Mouse (Mus musculus): ENCODE results near the gene Nosip. TPM values are rescaled to one million over a fixed set of nuclear protein-coding genes. Genes with fewer than 3 reads are reported as not detected.

The Nosip gene
- polyA plus RNA-seq, 1 experiment from 2014 or later: 63.0 TPM

DNA sequence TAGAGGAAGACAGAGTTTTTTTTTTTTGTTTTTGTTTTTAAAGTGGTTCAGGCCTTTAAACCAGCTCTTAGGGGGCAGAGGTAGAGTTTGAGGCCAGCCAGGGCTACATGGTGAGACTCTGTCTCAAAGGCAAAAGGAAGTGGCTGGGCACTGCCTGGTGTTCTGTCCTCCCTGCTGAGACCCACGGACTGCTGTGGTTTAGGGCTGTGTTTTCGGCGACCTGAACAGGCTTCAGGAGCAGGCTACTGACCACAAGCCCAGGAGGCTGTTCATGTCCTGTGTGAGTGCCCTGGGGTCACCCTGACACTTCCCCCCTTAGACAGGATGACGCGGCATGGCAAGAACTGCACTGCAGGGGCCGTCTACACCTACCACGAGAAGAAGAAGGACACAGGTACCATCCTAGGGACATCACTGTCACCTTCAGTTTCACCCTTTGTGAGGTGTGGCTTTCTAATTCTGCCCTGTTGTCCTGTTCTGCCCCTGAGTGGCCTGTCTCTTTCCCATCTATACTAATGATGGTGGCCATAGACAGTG is 11.0 kb downstream of the Nosip start:
- Histone ChIP-seq H3K4me1 (no peaks in the 10 kb centered on the region), H3K27me3 (replicated peaks) (no peaks in the 10 kb centered on the region), H3K36me3 (peaks cover 38% of the 10 kb centered on the region), H3K4me2 (replicated peaks) (no peak overlapping the region), H3K9ac (no peak overlapping the region), H3K27ac (no peak overlapping the region), H3K4me3 (no peak overlapping the region), H3K9me3 (no peaks in the 10 kb centered on the region)
- 86% methylated on average over 7 of the region's 7 CpGs for WGBS
- ATAC-seq (ENCODE audit: low FRiP score, low read depth): no peak

DNA sequence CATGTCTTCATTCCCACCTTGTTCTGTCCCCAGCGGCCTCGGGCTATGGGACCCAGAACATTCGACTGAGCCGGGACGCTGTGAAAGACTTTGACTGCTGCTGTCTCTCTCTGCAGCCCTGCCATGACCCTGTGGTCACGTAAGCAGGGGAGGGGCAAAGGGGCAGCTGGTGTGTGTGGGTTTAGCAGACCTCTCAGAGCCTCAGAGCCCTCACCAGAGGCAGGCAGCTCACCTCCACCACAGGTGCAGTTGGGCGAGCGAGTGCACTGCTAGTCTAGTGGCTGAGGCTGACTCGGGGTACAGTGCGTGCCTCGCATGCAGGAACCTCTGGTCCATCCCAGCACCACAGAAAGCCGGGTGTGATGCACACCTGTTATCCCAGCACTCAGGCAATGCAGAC is 11.7 kb downstream of the Nosip start:
- H3K27me3 ChIP-seq (replicated peaks): no peaks in the 10 kb centered on the region
- peaks cover 38% of the 10 kb centered on the region for H3K36me3 ChIP-seq

DNA sequence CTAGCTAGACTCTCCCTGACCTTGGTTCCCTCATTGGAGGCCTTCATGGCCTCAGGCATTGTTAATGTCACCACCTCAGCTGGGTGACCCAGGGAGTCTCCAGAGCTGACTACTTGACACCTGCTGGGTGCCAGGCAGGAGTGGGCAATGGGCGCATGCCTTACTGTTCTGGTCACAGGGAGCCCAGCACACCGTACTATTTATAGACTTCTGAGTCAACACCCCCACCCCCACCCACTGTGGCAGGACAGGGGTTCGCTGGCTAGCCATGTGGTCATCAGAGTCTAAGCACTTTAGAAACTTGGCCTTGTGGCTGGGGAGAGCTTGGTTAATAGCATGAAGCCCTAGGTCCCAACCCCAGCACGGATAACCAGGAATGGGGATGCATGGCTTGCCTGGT is 13.2 kb downstream of the Nosip start:
- H3K4me3 ChIP-seq: no peak overlapping the region
- H3K9me3 ChIP-seq: no peaks in the 10 kb centered on the region
- H3K27ac ChIP-seq: no peak overlapping the region
- no peaks in the 10 kb centered on the region for H3K27me3 ChIP-seq (replicated peaks)
- H3K9ac ChIP-seq: no peak overlapping the region
- WGBS: 83% methylated on average over 4 of the region's 4 CpGs
- no peak for ATAC-seq (ENCODE audit: low FRiP score, low read depth)
- no peak overlapping the region for H3K4me2 ChIP-seq (replicated peaks)
- no peaks in the 10 kb centered on the region for H3K4me1 ChIP-seq
- H3K36me3 ChIP-seq: peaks cover 38% of the 10 kb centered on the region

More for the DNA sequence above, 11.7 kb downstream of the Nosip start:
- H3K4me1 ChIP-seq: no peaks in the 10 kb centered on the region
- H3K27ac ChIP-seq: no peak overlapping the region
- no peak overlapping the region for H3K4me3 ChIP-seq
- no peaks in the 10 kb centered on the region for H3K9me3 ChIP-seq
- no peak overlapping the region for H3K4me2 ChIP-seq (replicated peaks)
- 89% methylated on average over 12 of the region's 12 CpGs for WGBS
- H3K9ac ChIP-seq: no peak overlapping the region
- no peak for ATAC-seq (ENCODE audit: low FRiP score, low read depth)

GRCm38 (mm10) chr7:45076501-45076900 is 14.3 kb downstream of the Nosip start:
- Histone ChIP-seq H3K9me3 (no peaks in the 10 kb centered on the region), H3K36me3 (peaks cover 38% of the 10 kb centered on the region), H3K4me1 (no peaks in the 10 kb centered on the region), H3K9ac (no peak overlapping the region), H3K27ac (no peak overlapping the region), H3K4me2 (replicated peaks) (no peak overlapping the region), H3K4me3 (no peak overlapping the region), H3K27me3 (replicated peaks) (no peaks in the 10 kb centered on the region)
- 91% methylated on average over 30 of the region's 30 CpGs for WGBS
- ATAC-seq (ENCODE audit: low FRiP score, low read depth): no peak

- H3K9me3 ChIP-seq: no peaks in the 10 kb centered on the region
- H3K4me1 ChIP-seq: no peaks in the 10 kb centered on the region
- no peak overlapping the region for H3K27ac ChIP-seq
- H3K9ac ChIP-seq: 0 out of 2 replicates have a peak overlapping the region, but pooled peaks have one; percentile 2
- no peaks in the 10 kb centered on the region for H3K27me3 ChIP-seq (replicated peaks)
- peaks cover 38% of the 10 kb centered on the region for H3K36me3 ChIP-seq
- H3K4me3 ChIP-seq: no peak overlapping the region
- H3K4me2 ChIP-seq (replicated peaks): no peak overlapping the region
- no peak for ATAC-seq (ENCODE audit: low FRiP score, low read depth)
- WGBS: 89% methylated on average over 14 of the region's 14 CpGs
Observed at GRCm38 (mm10) chr7:45077322-45077721, 15.1 kb downstream of the Nosip start.

DNA sequence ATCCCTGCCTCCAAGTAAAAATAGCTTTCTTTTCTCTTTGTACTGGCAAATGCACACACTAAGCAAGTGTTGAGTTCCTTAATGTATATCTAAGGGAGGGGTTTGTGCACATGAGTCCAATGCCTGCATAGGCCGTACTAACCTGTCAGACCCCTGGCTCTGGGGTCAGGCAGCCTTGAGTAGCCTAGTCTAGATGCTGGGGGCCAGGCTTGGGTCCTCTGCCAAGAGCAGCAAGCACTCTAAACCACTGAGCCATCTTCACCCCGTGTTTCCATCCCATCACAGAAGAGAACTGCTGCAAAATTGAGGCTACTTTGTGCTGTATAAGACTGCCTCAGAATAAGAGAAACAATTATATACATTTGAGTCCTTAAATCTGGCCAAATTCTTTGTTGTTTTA is 15.6 kb downstream of the Nosip start:
- WGBS: 94% methylated on average over 2 of the region's 2 CpGs
- Histone ChIP-seq H3K36me3 (peaks cover 40% of the 10 kb centered on the region), H3K9ac (no peak overlapping the region), H3K9me3 (no peaks in the 10 kb centered on the region), H3K27me3 (replicated peaks) (no peaks in the 10 kb centered on the region), H3K27ac (no peak overlapping the region), H3K4me1 (no peaks in the 10 kb centered on the region), H3K4me2 (replicated peaks) (no peak overlapping the region), H3K4me3 (no peak overlapping the region)
- no peak for ATAC-seq (ENCODE audit: low FRiP score, low read depth)

GRCm38 (mm10) chr7:45078513-45078912 is 16.3 kb downstream of the Nosip start:
- Histone ChIP-seq H3K27me3 (replicated peaks) (no peaks in the 10 kb centered on the region), H3K4me3 (no peak overlapping the region), H3K36me3 (peaks cover 43% of the 10 kb centered on the region), H3K4me2 (replicated peaks) (no peak overlapping the region), H3K27ac (no peak overlapping the region), H3K9ac (no peak overlapping the region), H3K4me1 (no peaks in the 10 kb centered on the region), H3K9me3 (no peaks in the 10 kb centered on the region)
- ATAC-seq (ENCODE audit: low FRiP score, low read depth): 0 out of 2 replicates have a peak, but pooled peaks have one; percentile 31
- WGBS: 40% methylated on average over 9 of the region's 9 CpGs

GRCm38 (mm10) chr7:45079856-45080255 is 17.6 kb downstream of the Nosip start:
- WGBS: 1% methylated on average over 10 of the region's 10 CpGs
- no peak overlapping the region for H3K9ac ChIP-seq
- ATAC-seq (ENCODE audit: low FRiP score, low read depth): 0 out of 2 replicates have a peak, but pooled peaks have one; percentile 19
- H3K4me1 ChIP-seq: no peaks in the 10 kb centered on the region
- peaks cover 39% of the 10 kb centered on the region for H3K36me3 ChIP-seq
- H3K27me3 ChIP-seq (replicated peaks): no peaks in the 10 kb centered on the region
- no peaks in the 10 kb centered on the region for H3K9me3 ChIP-seq
- no peak overlapping the region for H3K27ac ChIP-seq
- H3K4me3 ChIP-seq: no peak overlapping the region
- no peak overlapping the region for H3K4me2 ChIP-seq (replicated peaks)

- Histone ChIP-seq H3K4me3 (no peak overlapping the region), H3K9me3 (no peaks in the 10 kb centered on the region), H3K27me3 (replicated peaks) (no peaks in the 10 kb centered on the region), H3K27ac (no peak overlapping the region), H3K4me2 (replicated peaks) (no peak overlapping the region), H3K9ac (no peak overlapping the region), H3K4me1 (no peaks in the 10 kb centered on the region), H3K36me3 (peaks cover 38% of the 10 kb centered on the region)
- no peak for ATAC-seq (ENCODE audit: low FRiP score, low read depth)
- 53% methylated on average over 5 of the region's 5 CpGs for WGBS
Observed at GRCm38 (mm10) chr7:45081016-45081415, 18.8 kb downstream of the Nosip start.

DNA sequence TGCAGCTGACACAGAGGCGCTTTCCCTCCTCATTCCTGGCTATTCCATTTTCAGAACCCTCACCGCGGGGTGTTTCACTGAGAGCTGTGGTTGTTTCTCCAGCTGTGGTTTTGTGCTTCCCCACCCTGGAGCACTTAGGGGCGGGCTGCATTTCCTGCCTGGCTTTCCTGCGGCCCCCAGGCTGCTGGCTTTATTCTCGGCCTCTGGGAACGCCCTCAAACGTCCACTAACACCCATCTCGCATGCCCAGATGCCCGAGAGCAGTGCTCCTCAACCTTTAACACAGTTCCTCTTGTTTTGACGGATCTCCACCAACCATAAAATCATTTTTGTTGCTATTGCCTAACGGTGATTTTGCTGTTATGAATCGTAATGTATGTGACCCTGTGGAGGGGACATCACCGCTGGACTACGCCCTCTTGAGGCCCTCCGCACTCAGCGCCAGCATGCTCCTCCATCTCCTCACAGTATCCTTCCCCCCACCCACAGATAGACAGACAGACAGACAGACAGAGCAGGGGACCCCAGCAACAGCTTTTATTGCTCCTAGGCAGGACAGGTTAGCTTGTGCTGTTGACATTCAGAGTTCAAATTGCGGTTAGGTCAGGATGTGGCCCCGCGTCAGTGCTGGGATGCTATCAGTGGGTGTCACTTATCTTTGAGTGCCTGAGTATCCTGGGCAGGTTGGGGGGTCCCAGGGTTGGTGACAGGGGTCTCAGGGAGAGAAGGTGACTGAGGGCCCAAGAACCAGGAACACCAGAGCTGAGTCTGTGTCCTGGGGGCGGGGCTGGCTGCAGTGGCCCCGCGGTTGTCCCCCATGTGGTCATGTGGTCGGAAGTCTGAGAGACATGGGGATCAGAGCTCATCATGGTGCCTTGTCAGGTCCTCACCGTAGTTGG is 20.4 kb downstream of the Nosip start:
- no peak overlapping the region for H3K27ac ChIP-seq
- no peak for ATAC-seq (ENCODE audit: low FRiP score, low read depth)
- no peak overlapping the region for H3K9ac ChIP-seq
- H3K4me1 ChIP-seq: no peaks in the 10 kb centered on the region
- 0 out of 2 replicates have a peak overlapping the region, but pooled peaks have one; percentile 2 for H3K4me2 ChIP-seq (replicated peaks)
- H3K4me3 ChIP-seq: no peak overlapping the region
- WGBS: 61% methylated on average over 25 of the region's 25 CpGs
- H3K27me3 ChIP-seq (replicated peaks): no peaks in the 10 kb centered on the region
- H3K9me3 ChIP-seq: no peaks in the 10 kb centered on the region
- peaks cover 31% of the 10 kb centered on the region for H3K36me3 ChIP-seq

DNA sequence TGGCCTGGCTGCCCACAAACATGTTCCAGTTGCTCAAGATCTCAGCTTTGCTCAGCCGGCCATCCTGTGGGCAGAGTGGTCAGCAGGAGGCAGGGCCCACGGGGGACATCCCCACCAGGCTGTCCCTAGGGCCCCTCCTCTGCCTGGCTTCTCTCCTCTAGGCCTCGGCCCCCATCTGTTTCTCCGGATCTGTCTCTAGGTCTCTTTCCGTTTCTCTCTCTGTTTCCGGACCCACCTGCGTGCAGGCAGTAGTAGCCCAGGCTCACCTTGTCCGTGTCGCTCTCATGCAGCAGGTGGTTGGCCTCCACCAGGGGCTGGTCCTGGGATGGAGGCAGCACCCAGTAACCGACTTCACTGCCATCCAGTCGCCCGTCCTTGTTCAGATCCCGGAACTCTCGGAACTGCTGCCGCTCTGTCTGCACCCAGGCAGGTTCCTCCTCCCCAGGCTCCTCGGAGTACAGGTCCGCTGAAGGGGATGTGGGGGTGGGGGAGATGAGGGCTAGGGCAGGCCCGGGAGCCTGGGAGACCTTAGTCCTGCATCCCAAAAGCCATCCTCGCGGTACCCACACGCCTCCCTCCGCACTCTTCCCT is 21.2 kb downstream of the Nosip start:
- Histone ChIP-seq H3K4me3 (no peak overlapping the region), H3K9me3 (no peaks in the 10 kb centered on the region), H3K4me2 (replicated peaks) (no peak overlapping the region), H3K27ac (no peak overlapping the region), H3K4me1 (no peaks in the 10 kb centered on the region), H3K36me3 (peaks cover 31% of the 10 kb centered on the region), H3K9ac (no peak overlapping the region), H3K27me3 (replicated peaks) (no peaks in the 10 kb centered on the region)
- WGBS: 87% methylated on average over 22 of the region's 22 CpGs
- ATAC-seq (ENCODE audit: low FRiP score, low read depth): no peak

GRCm38 (mm10) chr7:45086084-45086483 is 23.9 kb downstream of the Nosip start:
- Histone ChIP-seq H3K9me3 (no peaks in the 10 kb centered on the region), H3K4me3 (no peak overlapping the region), H3K27ac (no peak overlapping the region), H3K9ac (no peak overlapping the region), H3K36me3 (peaks cover 34% of the 10 kb centered on the region), H3K27me3 (replicated peaks) (no peaks in the 10 kb centered on the region), H3K4me1 (0 out of 2 replicates have a peak, but pooled peaks cover 1% of the 10 kb centered on the region), H3K4me2 (replicated peaks) (no peak overlapping the region)
- ATAC-seq (ENCODE audit: low FRiP score, low read depth): no peak
- 80% methylated on average over 4 of the region's 4 CpGs for WGBS
